Mouse (Mus musculus): Measurements from ENCODE around the gene Acvr1b.
A peak's percentile ranks its signal among the peaks of the same experiment; 100 is the strongest.

Gene Acvr1b

DNA sequence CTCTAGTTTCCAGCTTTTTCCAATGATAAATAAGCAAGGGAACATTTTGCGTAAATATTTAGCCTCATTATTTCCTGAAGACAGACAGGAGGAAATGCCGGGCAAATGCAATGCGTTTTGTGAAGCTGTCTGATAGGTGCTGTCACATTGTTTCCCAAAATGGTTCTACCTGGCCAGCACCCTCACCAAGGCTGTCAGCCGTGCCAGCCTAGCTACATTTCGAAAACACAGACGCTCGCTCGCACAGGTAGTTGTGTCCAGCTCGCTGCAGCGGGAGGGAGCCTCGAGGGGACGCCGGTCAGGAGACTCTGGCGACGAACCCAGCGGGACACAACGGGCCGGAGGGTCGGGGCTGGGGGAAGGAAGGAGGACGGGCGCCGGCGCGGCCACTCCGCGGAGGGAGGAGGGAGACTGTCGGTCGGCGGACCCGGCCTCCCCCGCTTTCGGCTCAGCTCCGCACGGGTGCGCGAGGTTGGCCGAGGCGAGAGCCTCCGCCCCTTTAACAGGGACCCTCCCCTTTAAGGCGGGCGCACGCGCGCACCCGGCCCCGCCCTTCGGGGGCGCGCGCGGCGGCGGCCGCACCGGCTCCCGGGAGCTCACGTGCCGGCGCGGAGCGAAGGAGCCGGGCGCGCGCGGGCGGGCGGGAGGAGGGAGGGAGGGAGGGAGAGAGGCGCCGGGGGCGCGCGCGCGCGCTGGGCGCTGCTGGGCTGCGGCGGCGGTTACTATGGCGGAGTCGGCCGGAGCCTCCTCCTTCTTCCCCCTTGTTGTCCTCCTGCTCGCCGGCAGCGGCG, at the start of gene Acvr1b:
Gene Acvr1b, plus strand, starts transcription at position 647 of the 791 bp plus-strand sequence.
- peak; percentile 44 to 75 for DNase-seq (ENCODE audit: low read depth in 1 of 2, low spot score in 2 of 2)

DNA sequence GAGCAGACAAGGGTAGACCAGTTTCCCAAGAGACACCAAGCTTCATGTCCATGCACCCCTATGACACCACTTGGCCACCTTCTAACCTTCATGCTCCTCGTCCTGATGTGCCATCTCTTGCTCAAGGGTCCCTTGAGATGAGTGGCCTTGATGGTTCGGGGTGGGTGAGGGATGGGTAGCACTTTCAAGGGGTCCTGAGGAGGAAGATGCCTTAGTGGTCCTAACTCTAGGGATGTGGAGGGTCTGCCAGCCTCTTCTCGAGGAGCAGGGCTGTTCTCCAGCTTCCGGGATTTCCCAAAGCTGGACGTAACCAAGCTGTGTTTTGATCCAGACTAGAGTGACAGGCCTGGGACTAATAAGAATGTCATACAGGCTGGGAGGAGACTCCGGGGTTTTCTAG, 48.3 kb upstream of the Acvr1b start:
- no peak for DNase-seq (ENCODE audit: low read depth in 1 of 2, low spot score in 2 of 2)

DNA sequence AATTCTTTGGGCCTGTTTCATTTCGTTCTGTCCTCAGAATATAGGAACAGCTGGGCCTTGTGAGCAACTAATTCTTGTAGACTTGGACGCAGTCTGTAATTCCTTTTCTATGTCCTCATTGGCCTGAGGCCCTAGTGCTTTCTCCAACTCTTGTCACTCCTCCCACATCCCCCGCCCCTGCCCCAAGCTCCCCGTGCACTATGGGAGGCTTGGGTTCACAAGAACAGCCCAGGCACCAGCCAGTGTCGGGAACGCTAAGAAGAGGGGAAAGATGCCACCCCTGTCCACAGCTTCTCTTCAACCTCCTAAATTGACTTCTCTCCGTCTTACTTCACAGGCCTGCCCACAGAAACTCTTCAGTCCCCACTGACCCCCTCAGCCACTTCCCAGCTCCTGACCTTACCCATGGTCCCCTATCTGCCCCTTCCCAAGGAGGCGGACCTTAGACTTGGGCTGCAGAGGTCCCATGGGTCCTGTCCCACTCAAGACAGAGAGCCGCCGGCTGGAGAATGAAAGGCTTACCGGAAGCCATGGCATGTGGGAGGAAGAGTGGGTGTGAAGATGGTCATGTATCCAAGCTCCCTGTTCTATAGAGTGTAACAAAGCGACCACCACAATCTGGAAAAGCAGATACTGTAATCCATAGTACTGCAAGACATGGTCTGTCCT, 46.9 kb upstream of the Acvr1b start:
- no peak for DNase-seq (ENCODE audit: low read depth in 1 of 2, low spot score in 2 of 2)

DNA sequence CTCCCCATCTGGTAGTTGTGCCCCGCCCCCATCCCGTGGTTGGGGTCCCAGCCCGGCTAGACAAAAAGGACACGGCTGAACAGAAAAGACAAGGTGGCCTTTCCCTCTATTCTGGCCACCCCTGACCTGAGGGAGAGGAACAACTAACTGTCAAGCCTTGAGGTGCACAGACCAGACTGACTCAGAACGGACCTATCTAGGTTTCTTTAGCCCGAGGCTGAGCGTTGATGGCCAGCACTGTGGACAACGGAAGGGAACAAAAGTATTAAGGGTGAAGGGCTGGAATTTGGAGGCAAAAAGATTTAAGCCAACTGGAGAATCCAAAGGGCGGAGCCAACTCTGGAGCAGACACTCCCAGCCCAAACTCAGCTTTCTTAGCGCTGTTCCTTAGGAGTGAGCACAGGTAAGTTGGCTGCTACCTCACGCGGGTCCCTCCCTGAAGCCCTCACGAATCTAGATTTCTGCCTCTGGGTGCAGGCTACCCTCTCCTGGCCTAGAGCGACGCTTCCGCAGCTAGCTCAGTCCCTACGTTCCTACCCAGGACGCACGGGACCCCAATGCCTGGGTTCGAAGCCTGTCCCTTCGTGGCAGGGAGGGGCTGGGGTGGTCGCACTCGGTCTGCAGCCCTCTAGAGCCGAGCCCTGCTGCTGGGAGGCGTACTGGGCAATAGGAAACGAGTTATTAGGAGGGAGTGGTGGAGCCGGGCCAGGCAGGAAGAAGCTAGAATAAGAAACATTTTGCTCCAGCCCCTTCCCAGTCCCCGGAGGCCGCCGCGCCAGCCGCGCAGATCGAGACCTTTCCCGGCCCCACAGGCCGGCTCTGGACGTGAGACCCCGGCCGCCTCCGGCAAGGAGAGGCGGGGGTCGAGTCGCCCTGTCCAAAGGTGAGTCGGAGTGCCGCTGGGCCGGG, 45.4 kb upstream of the Acvr1b start, which contains the start of gene Acvrl1:
Gene Acvrl1, plus strand, starts transcription at position 342 of the 909 bp plus-strand sequence.
- no peak for DNase-seq (ENCODE audit: low read depth in 1 of 2, low spot score in 2 of 2)

DNA sequence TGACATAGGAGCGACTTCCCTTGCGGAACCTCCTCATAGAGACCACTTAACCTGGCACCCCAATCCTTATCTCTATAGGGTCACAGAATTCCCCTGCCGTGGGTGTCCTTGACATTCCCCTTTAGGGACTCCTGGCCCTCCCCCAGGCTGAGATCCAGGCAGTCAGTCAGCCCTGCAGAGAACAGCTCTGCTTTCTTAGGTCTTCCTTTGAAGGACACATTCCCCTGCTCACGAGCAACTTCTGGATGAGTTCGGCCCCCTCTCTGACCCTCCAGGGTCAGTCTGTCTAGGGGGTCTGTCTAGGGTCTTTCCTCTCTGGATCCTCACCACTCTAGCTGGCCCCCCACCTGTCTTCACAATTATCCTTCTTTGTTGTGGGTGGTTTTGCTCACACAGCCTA, 44.5 kb upstream of the Acvr1b start:
- DNase-seq (ENCODE audit: low read depth in 1 of 2, low spot score in 2 of 2): no peak

DNA sequence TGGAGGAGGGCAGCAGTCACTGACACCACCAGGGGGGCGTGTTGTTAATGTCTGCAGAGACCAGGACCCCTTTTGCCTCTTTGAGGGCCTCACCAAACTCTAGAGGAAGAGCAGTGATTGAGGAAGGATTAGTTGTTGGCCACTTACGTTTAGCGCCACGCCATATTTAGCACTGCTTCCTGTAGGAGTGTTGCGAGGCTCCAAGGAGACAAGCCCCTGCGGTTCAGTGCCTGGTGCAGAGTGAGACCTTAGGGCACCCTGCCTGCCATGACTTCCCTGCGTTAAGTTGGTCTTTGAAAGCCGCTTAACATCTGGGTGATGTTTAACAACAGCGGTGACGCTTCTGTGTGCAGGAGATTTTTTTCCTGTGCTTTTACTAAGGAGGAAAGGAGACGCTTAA, 42.4 kb upstream of the Acvr1b start:
- DNase-seq (ENCODE audit: low read depth in 1 of 2, low spot score in 2 of 2): no peak

DNA sequence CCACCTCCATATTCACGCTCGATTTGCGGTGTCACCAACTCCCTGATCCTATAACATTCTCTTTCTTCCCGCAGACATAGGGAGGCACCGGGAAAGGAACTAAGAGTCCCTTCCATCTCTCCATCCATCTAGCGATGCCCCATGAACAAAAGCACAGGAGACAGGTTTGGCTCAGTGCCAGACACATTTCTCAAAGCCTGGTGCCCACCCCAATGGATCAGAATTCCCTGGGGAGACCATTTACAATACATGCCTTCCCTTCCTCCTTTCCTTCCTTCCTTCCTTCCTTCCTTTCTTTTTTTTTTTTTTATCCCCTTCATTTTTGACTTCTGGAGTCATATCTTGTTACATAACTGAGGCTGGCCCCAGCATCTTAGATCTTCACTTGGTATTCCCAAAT, 41.8 kb upstream of the Acvr1b start:
- DNase-seq (ENCODE audit: low read depth in 1 of 2, low spot score in 2 of 2): no peak

DNA sequence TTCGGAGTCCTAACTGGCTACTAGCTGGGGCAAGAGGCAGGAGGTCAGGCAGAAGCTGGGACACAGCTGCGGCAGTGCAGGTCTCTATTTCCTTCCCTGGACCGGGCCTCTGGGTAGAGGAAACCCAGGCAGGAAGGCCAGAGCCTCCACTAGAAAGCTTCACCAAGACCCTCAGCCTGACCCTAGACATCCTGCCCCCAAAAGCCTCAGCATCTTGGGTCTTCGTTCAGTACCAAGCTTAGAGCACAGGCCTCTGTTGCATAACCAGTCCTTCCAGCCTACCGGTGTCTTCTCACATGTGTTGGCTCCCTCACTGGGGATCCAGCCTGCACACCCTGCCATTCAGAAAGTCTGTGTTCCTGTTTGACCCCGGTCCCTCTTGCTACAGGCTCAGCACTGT, 41.1 kb upstream of the Acvr1b start:
- DNase-seq (ENCODE audit: low read depth in 1 of 2, low spot score in 2 of 2): no peak

DNA sequence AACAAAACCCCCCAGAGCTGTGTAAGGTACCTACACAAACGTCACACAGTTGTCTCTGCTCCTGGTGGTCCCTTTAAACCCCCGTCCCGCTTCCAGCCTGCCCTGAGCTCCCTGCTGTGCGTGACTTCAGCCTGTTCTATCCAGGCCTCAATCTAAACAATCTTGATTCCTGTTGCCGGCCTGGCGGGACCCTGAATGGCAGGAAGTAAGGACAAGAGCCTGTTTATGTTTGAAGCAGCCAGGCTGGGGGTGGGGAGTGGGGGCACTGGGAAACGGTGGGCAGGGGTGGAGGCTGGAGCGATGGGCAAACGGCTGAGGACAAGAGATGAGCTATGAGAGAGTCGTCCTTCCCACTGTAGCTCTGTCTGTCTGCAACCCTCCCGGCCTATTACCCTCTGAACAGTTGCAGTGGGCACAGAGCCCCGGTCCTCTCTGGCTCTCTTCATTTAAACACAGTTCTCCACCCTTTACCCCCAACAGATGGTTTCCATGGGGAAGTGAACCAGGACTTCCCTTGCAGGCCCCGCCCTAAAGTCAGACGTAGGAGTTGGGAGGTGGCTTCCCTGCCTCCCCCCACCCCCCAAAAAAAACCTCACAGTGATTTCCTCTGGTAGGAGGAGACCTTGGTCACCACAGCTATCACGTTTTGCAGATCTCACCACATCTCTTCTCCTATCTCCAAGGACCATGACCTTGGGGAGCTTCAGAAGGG, 39.7 kb upstream of the Acvr1b start:
- peak in 1 of 2 experiments; percentile 52 for DNase-seq (ENCODE audit: low read depth in 1 of 2, low spot score in 2 of 2)

DNA sequence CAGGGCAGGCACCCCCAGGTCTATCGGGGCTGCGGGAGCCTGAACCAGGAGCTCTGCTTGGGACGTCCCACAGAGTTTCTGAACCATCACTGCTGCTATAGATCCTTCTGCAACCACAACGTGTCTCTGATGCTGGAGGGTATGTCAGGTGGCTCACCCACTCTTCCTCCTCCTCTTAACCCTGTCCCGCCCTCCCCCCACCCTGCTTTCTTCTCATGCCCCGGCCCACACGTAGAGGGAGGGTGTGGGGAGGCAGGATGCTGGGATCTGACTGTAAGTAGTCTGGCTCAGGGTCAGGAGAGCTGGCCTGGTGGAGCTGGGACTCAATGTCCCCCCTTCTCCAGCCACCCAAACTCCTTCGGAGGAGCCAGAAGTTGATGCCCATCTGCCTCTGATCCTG, 38.5 kb upstream of the Acvr1b start:
- DNase-seq (ENCODE audit: low read depth in 1 of 2, low spot score in 2 of 2): no peak

DNA sequence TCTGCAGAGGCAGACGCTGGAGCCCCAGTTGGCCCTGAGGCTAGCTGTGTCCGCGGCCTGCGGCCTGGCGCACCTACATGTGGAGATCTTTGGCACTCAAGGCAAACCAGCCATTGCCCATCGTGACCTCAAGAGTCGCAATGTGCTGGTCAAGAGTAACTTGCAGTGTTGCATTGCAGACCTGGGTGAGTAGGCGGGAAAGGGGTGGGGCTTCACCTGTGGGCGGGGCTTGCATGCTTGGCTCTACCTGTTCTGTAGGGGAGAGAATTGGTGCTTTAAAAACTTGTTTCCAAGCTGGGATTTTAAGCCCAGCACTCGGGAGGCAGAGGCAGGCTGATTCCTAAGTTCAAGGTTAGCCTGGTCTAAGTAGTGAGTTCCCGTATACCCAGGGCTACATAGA, 36.4 kb upstream of the Acvr1b start:
- no peak for DNase-seq (ENCODE audit: low read depth in 1 of 2, low spot score in 2 of 2)

DNA sequence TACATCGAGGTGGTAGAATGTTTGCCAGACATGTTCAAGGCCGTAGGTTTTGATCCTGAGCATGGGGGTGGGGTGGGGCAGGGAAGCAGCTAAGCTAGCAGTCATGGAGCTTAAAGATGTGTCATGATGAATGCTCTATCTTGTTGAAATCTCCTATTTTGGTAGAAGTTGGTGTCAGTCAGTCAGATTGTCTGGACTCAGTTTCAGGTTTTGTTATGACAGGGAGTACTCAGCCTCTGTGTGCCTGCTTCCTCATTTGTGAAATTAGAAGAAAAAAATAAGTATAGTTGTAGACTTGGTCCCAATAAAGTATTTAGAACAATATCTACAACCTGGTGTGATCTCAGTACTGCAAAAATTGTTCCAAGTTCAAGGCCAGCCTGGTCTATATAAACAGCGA, 35.2 kb upstream of the Acvr1b start:
- no peak for DNase-seq (ENCODE audit: low read depth in 1 of 2, low spot score in 2 of 2)

DNA sequence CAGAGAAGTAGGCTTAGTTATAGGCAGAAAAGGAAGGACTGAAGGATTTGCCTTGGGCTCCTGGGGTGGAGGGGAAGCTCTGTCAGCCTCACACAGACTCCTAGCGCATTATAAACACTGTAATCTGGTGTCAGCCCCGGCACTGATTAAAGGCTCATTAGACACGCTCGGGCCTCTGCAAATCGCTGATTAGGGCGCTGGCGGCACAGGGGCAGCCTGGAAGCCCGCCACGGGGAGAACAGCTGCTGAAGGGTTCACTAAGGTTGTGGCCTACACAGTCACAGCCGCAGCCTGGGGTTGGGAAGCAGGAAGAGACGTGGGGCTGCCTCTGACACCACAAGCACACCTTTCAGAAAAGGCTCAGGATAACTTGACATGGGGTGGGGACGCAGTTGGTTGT, 34.0 kb upstream of the Acvr1b start:
- no peak for DNase-seq (ENCODE audit: low read depth in 1 of 2, low spot score in 2 of 2)

DNA sequence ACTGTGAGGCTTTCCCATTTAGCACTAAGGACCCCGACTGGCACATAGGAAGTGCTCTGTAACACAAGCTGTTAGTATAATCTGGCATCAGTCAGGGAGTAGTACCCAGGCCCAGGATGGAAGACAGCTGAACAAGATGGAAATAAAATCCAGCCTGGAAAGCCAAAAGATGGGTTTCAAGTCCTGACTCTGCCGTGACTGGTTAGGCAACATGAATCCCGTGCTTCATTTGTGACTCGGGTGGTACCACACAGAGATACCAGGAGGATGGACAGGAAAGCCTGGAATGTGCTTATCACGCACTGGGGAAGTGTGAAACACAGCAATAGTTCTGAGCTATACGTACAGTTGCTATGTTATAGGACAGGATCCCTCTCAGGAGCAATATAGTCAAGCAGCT, 33.3 kb upstream of the Acvr1b start:
- DNase-seq (ENCODE audit: low read depth in 1 of 2, low spot score in 2 of 2): no peak

DNA sequence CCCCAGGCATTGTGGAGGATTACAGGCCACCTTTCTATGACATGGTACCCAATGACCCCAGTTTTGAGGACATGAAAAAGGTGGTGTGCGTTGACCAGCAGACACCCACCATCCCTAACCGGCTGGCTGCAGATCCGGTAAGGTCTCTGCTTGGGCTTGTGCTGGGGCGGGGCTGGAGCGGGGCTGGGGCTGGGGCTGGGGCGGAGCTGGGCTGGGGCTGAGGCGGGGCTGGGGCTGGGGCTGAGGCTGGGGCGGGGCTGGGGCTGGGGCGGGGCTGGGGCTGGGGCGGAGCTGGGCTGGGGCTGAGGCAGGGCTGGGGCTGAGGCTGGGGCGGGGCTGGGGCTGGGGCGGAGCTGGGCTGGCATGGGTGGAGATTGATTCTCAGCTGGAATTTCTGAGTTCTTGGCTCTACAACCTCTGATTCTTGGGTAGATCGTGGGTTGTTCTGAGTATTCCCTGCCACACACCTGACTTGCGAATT, 32.8 kb upstream of the Acvr1b start:
- DNase-seq (ENCODE audit: low read depth in 1 of 2, low spot score in 2 of 2): no peak

DNA sequence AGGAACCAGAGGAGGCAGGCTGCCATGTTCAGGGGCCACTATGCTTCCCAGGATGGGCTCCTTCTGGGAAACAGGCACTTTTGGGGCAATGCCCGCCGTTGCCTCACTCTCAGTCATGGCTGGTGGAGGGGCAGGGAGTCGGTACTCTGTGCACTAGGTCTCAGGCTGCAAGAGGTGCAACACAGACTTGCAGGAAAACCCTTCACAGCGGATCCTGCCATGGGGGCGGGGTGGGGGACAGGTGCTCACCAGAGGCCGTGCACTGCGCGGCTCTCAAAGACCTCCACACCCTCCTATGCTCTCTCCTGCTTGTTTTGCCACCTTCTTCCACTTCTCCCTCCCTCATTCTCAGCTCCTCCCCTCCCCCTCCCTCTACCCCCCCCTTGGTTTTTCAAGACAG, 31.2 kb upstream of the Acvr1b start:
- DNase-seq (ENCODE audit: low read depth in 1 of 2, low spot score in 2 of 2): no peak

DNA sequence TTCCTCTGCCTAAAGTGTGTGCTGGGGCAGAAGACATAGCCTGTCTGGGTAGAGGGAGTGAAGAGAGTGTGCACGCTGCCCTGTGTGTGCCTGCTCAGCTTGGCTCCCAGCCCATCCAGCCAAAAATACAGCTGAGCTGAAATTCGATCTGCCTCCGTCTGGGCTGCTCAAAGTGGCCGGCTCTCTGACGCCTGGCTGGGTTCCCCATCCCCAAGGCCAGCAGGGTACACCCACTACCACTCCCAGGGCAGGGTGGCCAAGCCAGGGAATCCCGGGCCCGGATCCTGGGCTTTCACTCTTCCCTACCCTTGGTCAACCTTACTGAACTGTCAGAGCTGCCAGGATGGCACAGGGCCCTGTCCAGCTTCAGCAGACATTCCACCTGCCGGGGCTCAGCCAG, 30.4 kb upstream of the Acvr1b start:
- no peak for DNase-seq (ENCODE audit: low read depth in 1 of 2, low spot score in 2 of 2)

DNA sequence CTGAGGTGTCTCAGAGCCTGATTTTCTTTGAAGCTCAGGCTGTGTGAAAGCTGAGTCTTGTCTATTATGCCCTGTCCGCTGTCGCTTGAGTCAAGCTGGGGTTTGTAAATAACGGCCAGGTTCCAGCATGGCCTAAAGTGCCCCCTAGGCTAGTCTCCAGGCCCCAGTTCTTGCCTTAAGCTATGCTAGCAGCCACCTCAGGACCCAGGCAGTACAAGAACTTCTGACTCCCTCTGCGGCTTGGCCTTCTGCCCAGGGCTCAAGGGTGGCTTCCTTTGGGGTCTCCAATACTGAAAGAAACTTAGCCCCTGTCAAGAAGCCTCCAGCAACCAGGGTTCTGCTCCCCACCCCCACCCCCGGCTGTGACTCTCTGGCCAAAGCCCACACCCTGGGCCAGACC, 29.7 kb upstream of the Acvr1b start:
- DNase-seq (ENCODE audit: low read depth in 1 of 2, low spot score in 2 of 2): no peak

DNA sequence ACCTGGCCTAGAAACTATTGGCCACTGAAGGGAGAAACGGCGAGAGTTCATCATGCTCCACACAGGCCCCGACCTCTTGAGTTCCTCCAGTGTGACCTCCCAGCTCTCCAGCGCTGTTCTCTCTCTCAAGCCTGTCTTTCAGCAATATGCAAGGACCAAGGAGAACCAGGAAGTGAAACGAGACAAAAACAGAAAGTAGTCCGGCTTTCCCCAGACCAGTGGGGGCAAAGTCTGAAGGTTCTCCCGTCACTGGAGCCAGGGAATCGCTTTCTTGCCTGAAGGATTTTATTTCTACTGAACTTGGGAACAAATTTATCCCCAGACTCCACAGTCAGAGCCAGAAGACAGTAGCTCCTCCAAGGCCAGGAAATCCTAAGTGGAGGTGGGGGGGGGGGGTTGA, 29.1 kb upstream of the Acvr1b start:
- DNase-seq (ENCODE audit: low read depth in 1 of 2, low spot score in 2 of 2): no peak

DNA sequence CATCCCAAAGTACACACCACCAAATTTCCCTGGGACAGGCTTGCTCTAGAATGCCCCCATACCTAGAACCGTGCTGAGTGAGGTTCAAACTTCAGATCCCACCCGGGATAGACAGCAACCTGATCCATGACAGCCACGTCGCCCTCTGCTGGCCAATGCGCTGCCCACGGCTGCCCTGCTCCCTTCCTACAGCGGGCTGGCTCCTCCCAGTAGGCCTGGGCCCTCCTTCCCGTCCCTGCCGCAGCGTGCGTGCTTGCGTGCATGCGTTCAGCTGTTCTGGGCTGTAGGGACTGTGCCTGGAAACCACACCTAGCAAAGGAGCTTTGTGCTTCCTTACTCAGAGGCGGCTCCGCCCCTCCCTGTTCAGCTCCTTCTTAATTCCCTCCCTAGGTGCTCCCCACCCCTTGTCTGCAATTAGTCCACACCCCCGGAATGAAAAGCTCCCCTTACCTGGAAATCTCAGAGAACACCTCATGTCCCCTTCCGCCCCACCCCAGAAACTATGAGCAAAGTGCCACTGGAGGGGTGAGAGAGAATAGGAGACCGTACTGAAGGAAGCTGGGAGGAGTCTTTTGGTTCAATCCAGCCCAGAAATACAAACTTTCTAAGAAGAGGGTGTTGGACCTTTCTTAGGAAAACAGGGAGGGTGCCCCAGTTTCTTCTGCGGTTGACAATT, 28.3 kb upstream of the Acvr1b start:
- peak; percentile 89 to 90 for DNase-seq (ENCODE audit: low read depth in 1 of 2, low spot score in 2 of 2)

All from monocyte, adult 2 months (primary cell).